Mouse (Mus musculus) ES-E14 (cell line): ENCODE results near the gene Aqp9.

ENCODE experiments used
- HCFC1 ChIP-seq: IDR thresholded peaks from 2 replicates; pipeline ENCODE4 v1.6.1; 2012; ENCODE audit warnings: low read length, inconsistent platforms, borderline replicate concordance; ENCODE audit not compliant: insufficient read depth
- MAFK ChIP-seq: IDR thresholded peaks from 2 replicates; pipeline ENCODE4 v1.6.1; 2014; ENCODE audit warnings: mild to moderate bottlenecking, low read depth, low read length, inconsistent platforms; ENCODE audit not compliant: insufficient read depth

DNA sequence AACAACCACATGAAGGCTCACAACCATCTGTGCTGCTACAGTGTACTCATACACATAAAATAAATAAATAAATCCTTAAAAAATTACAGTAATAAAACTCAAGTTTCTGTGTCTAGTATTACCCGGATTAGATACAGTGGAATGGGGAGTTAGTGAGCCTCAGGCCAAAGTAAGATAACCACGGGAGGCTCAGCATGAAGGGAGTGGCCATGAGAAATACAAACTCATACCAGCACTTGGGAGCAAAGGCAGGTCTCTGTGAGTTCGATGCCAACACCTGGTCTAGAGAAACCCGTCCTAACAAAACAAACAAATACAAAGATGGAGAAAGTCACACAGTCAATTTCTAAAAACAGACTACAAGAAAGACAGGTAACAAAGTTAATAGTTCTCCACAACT, 18.3 kb downstream of the Aqp9 start:
- TF ChIP-seq MAFK, result no peak
- TF ChIP-seq HCFC1, result no peak
